Mouse (Mus musculus) olfactory bulb, adult 2 months (tissue): Measurements from ENCODE around the gene Ppm1b.

Experiments
- CTCF ChIP-seq: fragments of 200-500 bp; IDR thresholded peaks from 2 replicates; pipeline ENCODE4 v1.5.1; 2012; ENCODE audit warnings: low read depth, mild to moderate bottlenecking, low read length, moderate library complexity; ENCODE audit not compliant: insufficient read depth
- POLR2A ChIP-seq: fragments of 200-500 bp; IDR thresholded peaks from 2 replicates; pipeline ENCODE4 v1.6.1; 2012; ENCODE audit warnings: mild to moderate bottlenecking, low read depth, low read length, moderate library complexity; ENCODE audit not compliant: insufficient read depth

- no peak for TF ChIP-seq CTCF
- TF ChIP-seq POLR2A: no peak
These were observed 23.6 kb upstream of the Ppm1b start for GRCm38 (mm10) chr17:84932943-84933342.
